Mouse (Mus musculus) ES-Bruce4 (cell line): ENCODE results near the gene Samd4b. TPM values are rescaled to one million over a fixed set of nuclear protein-coding genes. Genes with fewer than 3 reads are reported as not detected.

Experiments
- H3K27ac ChIP-seq: 2 replicates; pipeline ENCODE4 v1.5.1; 2012; ENCODE audit warnings: low read length, inconsistent platforms; ENCODE audit not compliant: insufficient read depth
- H3K27me3 ChIP-seq: 2 replicates; pipeline ENCODE4 v1.6.1; 2012; ENCODE audit warnings: mild to moderate bottlenecking, low read length, inconsistent platforms; ENCODE audit not compliant: control insufficient read depth, poor library complexity, insufficient read depth, severe bottlenecking
- H3K36me3 ChIP-seq: 2 replicates; pipeline ENCODE4 v1.6.1; 2012; ENCODE audit warnings: inconsistent platforms, mild to moderate bottlenecking, low read length, moderate library complexity; ENCODE audit not compliant: control insufficient read depth, poor library complexity, insufficient read depth, severe bottlenecking
- H3K4me1 ChIP-seq: one replicate; pipeline ENCODE4 v1.8.1; 2011; ENCODE audit warnings: low read length; ENCODE audit not compliant: control insufficient read depth, insufficient read depth
- H3K4me3 ChIP-seq: 2 replicates; pipeline ENCODE4 v1.5.1; 2011; ENCODE audit warnings: low read depth, mild to moderate bottlenecking, low read length
- H3K9ac ChIP-seq: 2 replicates; pipeline ENCODE4 v1.6.1; 2012; ENCODE audit warnings: low read depth, mild to moderate bottlenecking, inconsistent platforms; ENCODE audit not compliant: poor library complexity, severe bottlenecking
- H3K9me3 ChIP-seq: replicated peaks from 2 replicates; pipeline ENCODE4 v1.6.1; 2012; ENCODE audit warnings: mild to moderate bottlenecking, low read length, inconsistent platforms; ENCODE audit not compliant: control insufficient read depth, poor library complexity, insufficient read depth, severe bottlenecking
- CTCF ChIP-seq: IDR thresholded peaks from one replicate; pipeline ENCODE4 v1.8.1; 2011; ENCODE audit warnings: low read depth, low read length
- EP300 ChIP-seq: IDR thresholded peaks from 2 replicates; pipeline ENCODE4 v1.6.1; 2011; ENCODE audit warnings: low read depth, low read length; ENCODE audit not compliant: insufficient read depth
- POLR2A ChIP-seq: IDR thresholded peaks from one replicate; pipeline ENCODE4 v1.8.1; 2011; ENCODE audit warnings: low read length; ENCODE audit not compliant: insufficient read depth
- polyA plus RNA-seq: library from polyadenylated mRNA; stranded (reverse); fragments of >200 nt; gene quantifications from 2 replicates; pipeline ENCODE4 v1.2.4, GENCODE M21; 2011; ENCODE audit warnings: low read depth; ENCODE audit not compliant: missing spikeins, insufficient read depth, insufficient read length

Samd4b gene
- polyA plus RNA-seq, 1 experiment, result 86.0 TPM

- H3K27ac ChIP-seq, result no peak overlapping the region
- H3K27me3 ChIP-seq, result no peaks in the 10 kb centered on the region
- H3K9me3 ChIP-seq, result no peaks in the 10 kb centered on the region
- H3K4me1 ChIP-seq, result no peaks in the 10 kb centered on the region
- H3K36me3 ChIP-seq, result no peaks in the 10 kb centered on the region
- peak overlapping the region; percentile 79 for H3K9ac ChIP-seq
- TF ChIP-seq POLR2A (no peak), CTCF (no peak), EP300 (no peak)
- H3K4me3 ChIP-seq, result peak overlapping the region; percentile 74
Observed at GRCm38 (mm10) chr7:28467213-28467751, 130.7 kb downstream of the Samd4b start.

- Histone ChIP-seq H3K4me3 (peak overlapping the region; percentile 74), H3K9ac (peak overlapping the region; percentile 79), H3K9me3 (no peaks in the 10 kb centered on the region), H3K4me1 (no peaks in the 10 kb centered on the region), H3K27ac (no peak overlapping the region), H3K27me3 (no peaks in the 10 kb centered on the region), H3K36me3 (no peaks in the 10 kb centered on the region)
- TF ChIP-seq CTCF (peak; percentile 26), EP300 (no peak), POLR2A (no peak)
Observed at GRCm38 (mm10) chr7:28466721-28467212, 131.2 kb downstream of the Samd4b start.

GRCm38 (mm10) chr7:28464416-28465212, 133.3 kb downstream of the Samd4b start:
- no peaks in the 10 kb centered on the region for H3K4me1 ChIP-seq
- H3K9me3 ChIP-seq, result no peaks in the 10 kb centered on the region
- peak overlapping the region; percentile 27; the same call in 1 of the 2 replicates for H3K4me3 ChIP-seq
- TF ChIP-seq CTCF, result no peak
- H3K27ac ChIP-seq, result no peak overlapping the region
- no peak overlapping the region for H3K9ac ChIP-seq
- no peaks in the 10 kb centered on the region for H3K27me3 ChIP-seq
- peaks cover 9% of the 10 kb centered on the region for H3K36me3 ChIP-seq

- no peaks in the 10 kb centered on the region for H3K27me3 ChIP-seq
- H3K9ac ChIP-seq, result no peak overlapping the region
- H3K27ac ChIP-seq, result no peak overlapping the region
- no peaks in the 10 kb centered on the region for H3K4me1 ChIP-seq
- H3K4me3 ChIP-seq, result no peak overlapping the region
- H3K9me3 ChIP-seq, result no peaks in the 10 kb centered on the region
- TF ChIP-seq CTCF, result no peak
- no peak for TF ChIP-seq POLR2A
- TF ChIP-seq EP300, result no peak
- peaks cover 18% of the 10 kb centered on the region for H3K36me3 ChIP-seq
Observed at GRCm38 (mm10) chr7:28462769-28463168, 135.2 kb downstream of the Samd4b start.

GRCm38 (mm10) chr7:28460361-28460760, 137.6 kb downstream of the Samd4b start:
- Histone ChIP-seq H3K9ac (no peak overlapping the region), H3K27me3 (no peaks in the 10 kb centered on the region), H3K36me3 (peaks cover 19% of the 10 kb centered on the region), H3K27ac (no peak overlapping the region), H3K9me3 (no peaks in the 10 kb centered on the region), H3K4me3 (no peak overlapping the region), H3K4me1 (no peaks in the 10 kb centered on the region)
- TF ChIP-seq EP300, result no peak
- no peak for TF ChIP-seq CTCF
- no peak for TF ChIP-seq POLR2A

GRCm38 (mm10) chr7:28452361-28453005, 145.5 kb downstream of the Samd4b start:
- no peak overlapping the region for H3K27ac ChIP-seq
- peaks cover 3% of the 10 kb centered on the region for H3K4me1 ChIP-seq
- H3K9me3 ChIP-seq, result no peaks in the 10 kb centered on the region
- no peak for TF ChIP-seq EP300
- no peak for TF ChIP-seq POLR2A
- no peak for TF ChIP-seq CTCF
- H3K4me3 ChIP-seq, result peak overlapping the region; percentile 82
- peak overlapping the region; percentile 94 for H3K9ac ChIP-seq
- no peaks in the 10 kb centered on the region for H3K36me3 ChIP-seq
- no peaks in the 10 kb centered on the region for H3K27me3 ChIP-seq
